Mouse (Mus musculus): ENCODE results near the gene Arl6ip4. TPM values are rescaled to one million over a fixed set of nuclear protein-coding genes. Genes with fewer than 3 reads are reported as not detected.

Arl6ip4 gene
- total RNA-seq (2021): 10 to 100 TPM; 47.3 to 49.0 TPM
- long read RNA-seq, experiment 1, transcript Arl6ip4-201 (5 exons, 1,192 nt): major isoform, 42 of 53 reads
- long read RNA-seq, experiment 1, partial matches to known transcripts: 1 of 53 reads
- long read RNA-seq, experiment 1, other reads (novel, unspliced or antisense): 6 of 53 reads
- long read RNA-seq, experiment 2, transcript Arl6ip4-201 (5 exons, 1,192 nt): major isoform, 90 of 97 reads
- long read RNA-seq, experiment 2, partial matches to known transcripts: 3 of 97 reads
- long read RNA-seq, experiment 2, other reads (novel, unspliced or antisense): 3 of 97 reads

DNA sequence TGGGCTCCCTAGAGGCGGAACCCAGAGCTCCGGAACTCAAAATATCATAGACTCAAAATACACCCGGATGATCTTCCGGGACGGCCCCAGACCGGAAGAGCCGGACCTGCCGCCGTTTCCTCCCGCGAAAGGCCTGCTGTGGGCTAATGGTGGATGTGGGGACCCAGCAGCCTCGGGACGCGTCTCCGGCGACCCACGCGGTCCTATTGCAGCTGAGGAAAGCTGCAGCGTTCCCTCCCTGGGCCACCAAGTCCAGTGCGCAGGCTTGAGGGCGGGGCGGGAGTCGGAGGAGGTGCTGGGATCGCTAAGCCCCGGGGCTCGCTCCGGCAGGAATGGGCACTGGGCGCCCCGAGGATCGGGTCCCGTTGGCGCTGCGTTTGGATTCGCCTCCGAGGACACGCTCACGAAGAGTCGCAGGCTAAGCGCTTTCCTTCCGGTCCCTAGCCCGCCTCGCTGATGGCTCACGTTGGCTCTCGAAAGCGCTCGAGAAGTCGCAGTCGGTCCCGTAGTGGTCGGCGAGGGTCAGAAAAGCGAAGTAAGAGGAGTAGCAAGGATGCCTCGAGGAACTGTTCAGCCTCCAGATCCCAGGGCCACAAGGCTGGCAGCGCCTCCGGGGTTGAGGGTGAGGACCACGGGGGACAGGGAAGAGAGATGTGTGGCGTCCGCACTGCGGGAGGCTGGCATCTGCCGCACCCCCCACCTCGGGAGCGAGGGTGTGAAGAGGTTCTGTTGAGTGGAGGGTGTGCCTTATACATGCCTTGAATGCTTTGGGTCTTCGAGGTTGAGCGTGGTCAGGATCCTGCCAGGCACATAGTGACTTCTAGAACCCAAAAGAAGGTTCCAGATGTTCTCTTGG, at the start of gene Arl6ip4:
Arl6ip4 (plus strand) TSS at position 100 of the 856 bp plus-strand sequence.
- DNase-seq (ENCODE audit: low spot score in 2 of 2): peak; percentile 79 to 85

DNA sequence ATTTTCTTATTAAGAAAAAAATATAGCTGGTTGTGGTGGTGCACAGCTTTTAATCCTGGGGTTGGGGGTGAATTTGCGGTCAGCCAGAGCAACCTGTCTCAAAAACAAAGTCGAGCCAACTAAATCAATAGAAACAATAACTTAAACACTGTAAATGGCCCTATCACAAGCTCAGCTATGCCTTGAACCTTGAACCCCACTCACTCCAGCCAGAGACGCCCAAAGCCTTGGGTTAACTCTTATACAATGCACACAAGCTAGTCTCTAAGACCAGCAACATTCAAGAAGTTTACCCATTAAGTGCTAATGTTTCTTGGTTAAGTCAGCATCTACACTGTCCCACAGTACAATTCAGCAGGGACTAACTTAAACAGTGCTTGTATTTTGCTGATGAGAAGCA, 46.2 kb upstream of the Arl6ip4 start:
- DNase-seq (ENCODE audit: low spot score in 2 of 2): no peak

- no peak for DNase-seq (ENCODE audit: low spot score in 2 of 2)
Measured at GRCm38 (mm10) chr5:124073682-124074081, 42.2 kb upstream of the Arl6ip4 start.

DNA sequence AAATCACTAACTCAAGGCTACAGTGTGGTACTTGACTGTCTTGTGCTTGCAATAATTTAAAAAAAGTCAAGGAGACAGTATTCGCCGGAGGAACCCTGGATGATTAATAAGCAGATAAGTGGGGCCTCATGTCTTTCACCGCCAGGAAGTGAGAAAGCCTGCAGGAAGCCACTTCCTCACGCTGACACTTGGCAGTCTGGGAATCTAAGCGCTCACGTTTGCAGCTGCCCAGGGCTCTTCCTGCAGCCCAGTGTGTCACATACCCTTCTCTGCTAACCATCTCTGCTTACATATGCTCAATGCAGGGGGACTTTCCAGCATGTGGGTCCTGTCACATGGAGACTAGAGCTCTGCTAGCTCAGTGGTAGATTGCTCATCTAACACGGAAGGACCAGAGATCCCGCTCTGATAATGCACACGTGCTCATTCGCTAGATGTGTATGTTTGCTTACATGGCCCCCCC, 41.0 kb upstream of the Arl6ip4 start:
- no peak for DNase-seq (ENCODE audit: low spot score in 2 of 2)

GRCm38 (mm10) chr5:124075716-124076115, 40.2 kb upstream of the Arl6ip4 start:
- no peak for DNase-seq (ENCODE audit: low spot score in 2 of 2)

DNA sequence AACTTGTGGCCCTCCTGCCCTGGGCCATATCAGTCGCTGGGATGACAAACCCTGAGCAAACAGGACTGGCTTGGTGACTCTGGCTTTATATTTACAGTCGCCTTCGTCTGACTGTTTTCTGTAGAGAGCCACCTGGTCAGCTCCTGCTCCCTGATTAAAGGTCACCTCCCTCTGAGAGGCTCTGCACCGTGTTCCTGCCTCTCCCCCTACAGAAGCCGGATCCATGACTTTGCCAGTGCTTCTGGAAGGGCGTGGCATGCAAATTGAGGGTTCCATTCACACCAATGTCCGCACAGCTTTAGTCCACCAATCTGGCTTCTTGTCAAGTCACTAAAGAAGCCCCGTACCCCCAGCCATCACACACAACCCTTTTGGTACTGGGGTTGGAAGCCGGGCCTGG, 39.3 kb upstream of the Arl6ip4 start:
- DNase-seq (ENCODE audit: low spot score in 2 of 2): no peak

DNA sequence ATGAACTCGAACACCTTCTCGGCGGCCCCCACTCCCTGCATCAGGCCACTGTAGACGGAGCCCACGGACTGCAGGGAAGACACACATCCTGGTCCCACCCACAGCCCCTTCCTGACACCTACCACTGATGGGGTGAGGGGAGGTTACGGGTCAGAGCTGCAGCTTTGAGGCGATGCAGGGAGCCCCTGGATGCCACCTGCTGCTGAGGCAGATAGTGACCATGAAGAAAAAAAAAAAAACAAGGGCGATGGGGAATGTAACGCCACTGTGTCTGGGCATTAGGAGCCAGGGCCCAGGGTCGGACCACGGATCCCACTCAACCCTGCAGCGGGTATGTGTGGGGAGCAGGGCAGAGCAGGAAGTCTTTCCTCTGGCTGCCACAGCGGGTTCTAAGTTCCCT, 38.6 kb upstream of the Arl6ip4 start:
- no peak for DNase-seq (ENCODE audit: low spot score in 2 of 2)

DNA sequence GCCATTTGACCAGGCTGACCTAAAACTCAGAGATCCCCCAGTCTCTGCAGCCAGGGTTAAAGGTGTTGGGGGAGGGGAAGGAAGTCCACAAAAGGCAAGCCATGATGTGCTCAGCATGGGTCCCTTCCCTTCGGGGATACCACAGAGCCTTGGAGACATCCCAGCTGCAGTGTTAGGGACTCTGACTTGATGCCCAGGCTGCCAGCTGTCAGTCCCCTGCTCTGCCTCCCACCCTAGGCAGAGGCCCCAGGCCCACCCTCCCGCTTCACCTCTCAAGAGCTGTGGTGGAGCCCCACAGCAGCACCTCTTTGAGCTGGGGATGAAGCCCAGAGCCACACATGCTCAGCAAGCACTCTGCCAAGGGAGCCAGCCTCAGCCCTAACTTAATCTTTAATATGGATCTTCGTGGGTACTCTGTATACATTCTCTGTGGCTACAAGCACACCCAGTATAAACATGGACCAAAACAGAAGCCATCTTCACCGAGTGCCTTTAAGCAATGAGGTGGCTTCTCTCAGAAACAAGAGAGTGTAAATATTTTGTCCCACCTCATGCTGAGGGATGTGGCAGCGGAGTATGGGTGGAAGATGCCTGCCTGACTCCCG, 37.9 kb upstream of the Arl6ip4 start:
- DNase-seq (ENCODE audit: low spot score in 2 of 2): no peak

GRCm38 (mm10) chr5:124078794-124079416, 37.0 kb upstream of the Arl6ip4 start:
- DNase-seq (ENCODE audit: low spot score in 2 of 2): peak; percentile 77 to 90

DNA sequence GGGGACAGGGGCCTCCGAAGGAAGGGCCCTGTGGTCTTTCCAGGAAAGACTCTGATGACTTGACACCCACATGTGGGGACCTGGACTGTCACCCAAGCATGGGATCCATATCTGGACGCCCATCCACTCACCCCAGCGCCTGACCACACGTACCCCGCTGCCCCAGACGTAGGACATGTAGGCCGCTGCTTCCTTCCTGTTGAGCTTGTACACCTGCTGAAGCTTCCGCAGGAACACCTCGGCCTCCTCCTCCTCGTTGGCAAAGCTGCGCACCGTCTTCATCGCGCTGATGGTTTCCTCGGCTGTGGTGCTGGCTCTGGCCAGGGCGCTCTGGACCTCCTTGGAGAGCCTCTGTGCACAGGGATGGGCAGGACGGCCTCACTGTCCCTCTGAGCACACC, 36.0 kb upstream of the Arl6ip4 start:
- no peak for DNase-seq (ENCODE audit: low spot score in 2 of 2)

- DNase-seq (ENCODE audit: low spot score in 2 of 2): no peak
Measured at GRCm38 (mm10) chr5:124082447-124082846, 33.4 kb upstream of the Arl6ip4 start.

DNA sequence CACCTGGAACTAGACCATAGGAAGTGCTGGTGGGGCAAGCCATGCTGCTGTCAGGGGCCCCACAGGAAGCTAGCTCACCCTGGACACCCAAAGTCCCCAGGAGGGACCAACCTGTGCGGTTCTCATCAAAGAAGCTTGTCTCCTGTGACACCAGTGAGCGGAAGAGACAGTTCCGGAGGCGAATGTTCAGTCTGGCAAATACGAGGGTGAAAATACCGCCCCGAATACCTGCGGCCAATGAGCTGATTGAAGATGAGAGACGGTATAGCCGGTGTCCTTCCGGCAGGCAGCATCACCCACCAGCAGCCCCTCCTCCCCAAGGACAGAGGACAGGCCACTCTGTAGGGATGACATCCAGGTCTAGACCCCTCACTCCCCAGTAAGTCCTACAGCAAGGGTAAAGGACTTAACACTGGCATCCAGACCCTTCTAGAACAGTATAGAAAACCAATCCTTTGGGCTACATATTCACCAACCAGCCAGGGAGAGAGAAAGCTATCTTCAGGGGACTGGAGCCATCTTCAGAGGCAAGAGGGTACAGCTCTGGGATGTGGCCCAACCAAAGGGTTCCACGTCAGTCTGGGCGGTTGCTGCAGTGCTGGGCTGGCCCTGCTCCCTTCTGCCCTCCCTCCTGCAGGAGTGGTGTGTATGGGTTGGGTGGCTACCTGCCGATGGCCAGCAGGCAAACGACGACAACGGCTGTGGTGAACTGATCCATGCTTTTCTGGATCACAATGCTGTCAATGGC, 32.8 kb upstream of the Arl6ip4 start:
- no peak for DNase-seq (ENCODE audit: low spot score in 2 of 2)

DNA sequence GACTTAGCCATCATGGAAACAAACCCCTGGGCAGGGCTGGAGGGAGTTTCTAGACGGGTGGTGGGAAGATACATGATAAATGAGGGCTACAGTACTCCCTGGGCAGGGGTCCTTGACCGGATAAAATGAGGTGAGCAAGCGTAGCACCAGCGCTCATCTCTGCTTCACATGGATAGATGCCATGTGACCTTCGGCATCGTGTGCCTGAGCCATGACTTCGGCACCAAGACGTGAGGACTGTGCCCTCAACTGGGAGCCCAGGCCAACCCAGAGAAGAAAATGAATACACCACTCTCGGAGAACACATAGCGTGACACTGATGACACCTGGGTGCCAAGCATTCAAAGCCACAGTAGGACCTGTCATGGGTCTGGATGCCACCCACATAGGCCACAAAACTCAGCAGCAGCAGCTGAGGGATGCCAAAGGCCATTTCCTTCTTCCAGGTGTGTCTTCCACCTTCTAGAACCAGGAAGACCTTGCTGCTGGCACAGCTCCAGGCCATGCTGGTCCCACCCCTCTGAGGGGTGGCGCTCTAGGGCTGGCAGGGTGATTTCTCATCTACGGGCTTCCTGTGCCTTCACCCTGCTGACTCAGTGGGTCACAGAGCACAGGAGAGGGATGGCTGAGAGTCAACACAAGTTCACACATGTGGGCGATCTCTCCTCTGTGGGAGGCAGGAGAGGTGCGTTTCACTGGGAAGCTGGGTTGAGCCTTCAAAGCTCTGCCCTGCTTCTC, 31.9 kb upstream of the Arl6ip4 start:
- no peak for DNase-seq (ENCODE audit: low spot score in 2 of 2)

- peak; percentile 79 to 81 for DNase-seq (ENCODE audit: low spot score in 2 of 2)
Measured at GRCm38 (mm10) chr5:124084588-124085173, 31.2 kb upstream of the Arl6ip4 start.

DNA sequence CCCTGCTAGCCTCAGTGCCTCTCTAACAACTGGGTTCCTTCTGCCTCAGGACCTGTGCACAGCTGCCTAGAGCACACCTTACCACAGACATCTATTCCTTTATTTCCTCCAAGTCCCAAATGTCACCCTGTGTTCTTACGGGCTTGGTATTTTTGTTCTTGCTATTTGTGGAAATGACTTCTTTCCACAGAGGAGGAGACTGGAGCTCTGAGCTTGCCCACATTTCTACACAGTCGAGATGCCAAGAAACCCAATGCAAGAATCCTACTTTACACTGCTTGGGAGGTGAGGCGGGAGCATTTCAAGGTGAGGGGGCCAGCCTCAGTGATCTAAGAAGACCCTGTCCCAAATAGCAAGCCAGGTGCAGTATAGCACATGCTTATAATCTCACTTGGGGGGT, 30.4 kb upstream of the Arl6ip4 start:
- no peak for DNase-seq (ENCODE audit: low spot score in 2 of 2)

DNA sequence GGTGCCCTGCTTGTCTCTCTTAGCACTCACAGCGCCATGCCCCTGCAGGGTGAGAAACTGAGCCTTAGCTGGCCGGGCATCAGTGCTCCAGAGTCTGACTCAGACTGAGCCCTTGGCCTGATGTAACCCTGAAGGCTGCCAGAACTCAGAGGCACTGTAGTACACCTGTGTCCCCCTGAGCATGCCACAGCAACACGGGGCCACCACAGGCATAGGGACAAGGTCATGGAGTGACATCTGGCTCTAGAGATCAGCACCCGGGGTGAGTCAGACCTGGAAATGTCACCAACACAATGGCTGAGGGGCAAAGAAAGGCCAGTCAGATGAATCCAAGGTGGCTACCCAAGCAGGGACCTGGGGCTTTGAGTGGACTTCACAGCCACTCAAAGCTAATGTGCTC, 29.0 kb upstream of the Arl6ip4 start:
- no peak for DNase-seq (ENCODE audit: low spot score in 2 of 2)

GRCm38 (mm10) chr5:124089868-124090267, 26.0 kb upstream of the Arl6ip4 start:
- no peak for DNase-seq (ENCODE audit: low spot score in 2 of 2)

GRCm38 (mm10) chr5:124091951-124092406, 23.9 kb upstream of the Arl6ip4 start:
- no peak for DNase-seq (ENCODE audit: low spot score in 2 of 2)

DNA sequence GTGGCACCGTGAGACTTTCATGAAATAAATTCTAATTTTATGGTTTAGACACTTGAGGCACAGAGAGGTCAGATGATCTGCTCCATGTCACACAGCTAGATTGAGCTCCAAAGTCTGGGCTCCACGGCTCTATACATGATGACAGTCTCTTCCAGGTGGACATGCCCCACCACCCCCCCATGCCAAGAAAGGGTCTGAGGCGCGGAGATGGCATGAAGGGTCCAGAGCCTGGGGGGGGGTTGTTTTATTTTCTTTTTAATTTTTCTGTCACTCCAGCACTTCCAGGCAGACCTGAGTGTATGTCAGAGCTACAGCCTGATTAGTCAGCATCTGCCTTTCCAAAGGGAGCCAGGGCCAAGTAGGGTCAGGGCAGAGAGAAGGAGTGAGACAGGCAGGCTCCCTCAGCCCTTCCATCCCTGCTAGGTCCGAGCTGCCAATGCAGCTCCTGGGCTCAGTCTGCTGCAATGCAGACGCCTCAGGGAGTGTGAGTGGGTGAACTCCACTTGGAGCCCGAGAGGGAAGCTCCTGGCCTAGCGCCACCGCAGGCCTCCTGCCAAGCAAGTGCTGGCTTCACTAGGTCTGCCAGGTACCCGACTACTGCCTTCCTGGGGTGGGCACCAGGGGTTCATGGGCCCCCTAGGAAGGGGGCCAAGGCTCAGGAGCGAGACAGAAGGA, 22.6 kb upstream of the Arl6ip4 start:
- DNase-seq (ENCODE audit: low spot score in 2 of 2): peak; percentile 68 to 70
